Mouse (Mus musculus): ENCODE data around the gene H2-DMb1. TPM values are rescaled to one million over a fixed set of nuclear protein-coding genes. Genes with fewer than 3 reads are reported as not detected.

H2-DMb1 gene
- polyA plus RNA-seq, 1 experiment from 2014 or later, result 3.7 TPM

- Histone ChIP-seq H3K36me3 (ENCODE audit: control insufficient read depth, insufficient read depth, low read length) (no peaks in the 10 kb centered on the region), H3K4me1 (replicated peaks; ENCODE audit: control insufficient read depth, insufficient read depth, low read length) (peaks cover 5% of the 10 kb centered on the region; the same call in 1 of the 2 replicates), H3K4me3 (ENCODE audit: low read length) (no peak overlapping the region), H3K9ac (ENCODE audit: low read length) (no peak overlapping the region), H3K27ac (ENCODE audit: low read length) (no peak overlapping the region), H3K27me3 (ENCODE audit: control insufficient read depth, insufficient read depth, low read depth, low read length) (peaks cover 35% of the 10 kb centered on the region), H3K9me3 (ENCODE audit: control insufficient read depth, low read length) (no peaks in the 10 kb centered on the region), H3K4me2 (ENCODE audit: low read depth, low read length) (no peak overlapping the region)
- no peak for ATAC-seq (ENCODE audit: low read depth)
- WGBS, result 45% methylated on average over 8 of the region's 8 CpGs
These were observed 40.6 kb downstream of the H2-DMb1 start for GRCm38 (mm10) chr17:34193468-34193867.

DNA sequence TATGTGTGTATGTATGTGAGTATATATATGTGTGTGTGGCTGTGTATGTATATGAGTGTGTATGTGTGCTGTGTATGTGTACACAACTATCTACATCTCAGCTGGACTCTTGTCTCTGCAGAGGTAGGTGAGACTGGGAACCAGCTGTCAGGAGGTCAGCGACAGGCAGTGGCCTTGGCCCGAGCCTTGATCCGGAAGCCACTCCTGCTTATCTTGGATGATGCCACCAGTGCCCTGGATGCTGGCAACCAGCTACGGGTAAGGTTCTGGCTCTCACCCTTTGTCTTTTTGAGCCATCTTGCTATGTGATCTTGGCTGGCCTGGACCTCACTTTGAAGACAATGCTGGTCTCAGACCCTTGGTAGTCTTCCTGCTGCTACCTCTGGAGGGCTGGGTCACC is 41.9 kb downstream of the H2-DMb1 start:
- H3K9ac ChIP-seq (ENCODE audit: low read length), result no peak overlapping the region
- H3K4me3 ChIP-seq (ENCODE audit: low read length), result no peak overlapping the region
- H3K4me1 ChIP-seq (replicated peaks; ENCODE audit: control insufficient read depth, insufficient read depth, low read length), result peaks cover 6% of the 10 kb centered on the region; the same call in 1 of the 2 replicates
- H3K27ac ChIP-seq (ENCODE audit: low read length), result no peak overlapping the region
- no peaks in the 10 kb centered on the region for H3K9me3 ChIP-seq (ENCODE audit: control insufficient read depth, low read length)
- no peak overlapping the region for H3K4me2 ChIP-seq (ENCODE audit: low read depth, low read length)
- ATAC-seq (ENCODE audit: low read depth), result no peak
- peaks cover 36% of the 10 kb centered on the region for H3K27me3 ChIP-seq (ENCODE audit: control insufficient read depth, insufficient read depth, low read depth, low read length)
- H3K36me3 ChIP-seq (ENCODE audit: control insufficient read depth, insufficient read depth, low read length), result no peaks in the 10 kb centered on the region
- WGBS, result 85% methylated on average over 4 of the region's 4 CpGs

DNA sequence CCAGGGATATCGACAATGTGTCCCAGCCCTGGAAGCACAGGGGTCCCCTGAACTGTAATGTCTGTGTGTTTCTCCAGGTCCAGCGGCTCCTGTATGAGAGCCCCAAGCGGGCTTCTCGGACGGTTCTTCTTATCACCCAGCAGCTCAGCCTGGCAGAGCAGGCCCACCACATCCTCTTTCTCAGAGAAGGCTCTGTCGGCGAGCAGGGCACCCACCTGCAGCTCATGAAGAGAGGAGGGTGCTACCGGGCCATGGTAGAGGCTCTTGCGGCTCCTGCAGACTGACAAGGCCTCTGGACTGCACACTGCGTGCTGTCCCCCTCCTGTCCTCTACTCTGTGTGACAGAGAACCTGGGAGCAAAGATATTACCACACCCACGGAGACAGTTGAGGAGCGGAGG is 43.6 kb downstream of the H2-DMb1 start:
- Histone ChIP-seq H3K4me2 (ENCODE audit: low read depth, low read length) (no peak overlapping the region), H3K9me3 (ENCODE audit: control insufficient read depth, low read length) (no peaks in the 10 kb centered on the region), H3K27me3 (ENCODE audit: control insufficient read depth, insufficient read depth, low read depth, low read length) (peaks cover 36% of the 10 kb centered on the region), H3K4me1 (replicated peaks; ENCODE audit: control insufficient read depth, insufficient read depth, low read length) (peaks cover 6% of the 10 kb centered on the region; the same call in 1 of the 2 replicates), H3K4me3 (ENCODE audit: low read length) (no peak overlapping the region), H3K36me3 (ENCODE audit: control insufficient read depth, insufficient read depth, low read length) (no peaks in the 10 kb centered on the region), H3K27ac (ENCODE audit: low read length) (no peak overlapping the region), H3K9ac (ENCODE audit: low read length) (no peak overlapping the region)
- WGBS, result 38% methylated on average over 12 of the region's 12 CpGs
- ATAC-seq (ENCODE audit: low read depth), result no peak

DNA sequence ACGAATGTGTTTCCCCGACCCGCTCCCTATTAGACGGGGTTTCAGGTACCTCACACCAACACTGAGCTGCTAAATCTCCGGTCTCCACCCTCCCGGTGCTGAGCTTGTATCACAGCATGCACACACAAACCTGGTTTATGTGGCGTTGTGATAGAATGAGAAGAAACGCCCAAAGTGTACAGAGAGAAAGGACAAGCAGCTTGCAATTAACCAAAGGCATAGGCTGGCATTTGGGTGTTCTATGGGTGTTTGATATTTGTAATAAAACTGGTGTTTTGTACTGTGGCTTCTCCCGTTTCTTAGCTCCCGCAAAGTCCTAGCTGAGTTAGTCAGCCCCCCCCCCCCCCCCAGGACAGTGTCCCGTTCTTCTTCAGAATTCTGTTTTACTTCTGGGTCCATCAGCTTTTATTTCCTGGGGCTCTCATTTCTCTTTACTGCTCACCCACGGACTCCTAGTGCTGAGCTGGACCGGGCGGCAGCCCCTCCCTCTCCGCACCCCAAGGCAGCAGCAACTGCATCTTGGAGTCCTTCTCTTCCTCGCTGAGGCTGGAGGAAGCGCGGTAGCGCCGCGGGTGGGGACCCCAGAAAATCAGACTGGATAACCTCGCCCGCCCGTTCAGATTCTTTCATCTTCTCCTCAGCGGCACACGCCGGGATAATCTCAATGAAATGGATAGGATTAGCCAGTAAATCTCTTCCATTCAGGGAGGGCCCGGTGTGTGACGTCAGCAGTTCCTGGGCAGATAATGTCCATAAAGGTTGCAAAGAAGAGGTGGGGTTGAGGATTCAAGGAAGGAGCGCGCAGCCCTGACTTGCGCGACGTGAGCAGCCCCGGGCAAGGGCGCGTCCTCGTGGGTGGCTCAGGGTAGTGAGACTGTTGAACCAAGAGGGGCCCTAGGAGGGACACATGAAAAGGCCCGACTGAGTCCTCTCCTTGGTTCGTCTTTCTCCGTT is 44.3 kb downstream of the H2-DMb1 start, which contains the start of gene Psmb8:
Psmb8 (plus strand) TSS at position 781 of the 954 bp plus-strand sequence.
- H3K9ac ChIP-seq (ENCODE audit: low read length), result peak within 1 kb of the TSS; percentile 60

GRCm38 (mm10) chr17:34197904-34198520 is 45.1 kb downstream of the H2-DMb1 start:
- Histone ChIP-seq H3K4me1 (replicated peaks; ENCODE audit: control insufficient read depth, insufficient read depth, low read length) (peaks cover 6% of the 10 kb centered on the region; the same call in 1 of the 2 replicates), H3K27me3 (ENCODE audit: control insufficient read depth, insufficient read depth, low read depth, low read length) (peaks cover 31% of the 10 kb centered on the region), H3K27ac (ENCODE audit: low read length) (no peak overlapping the region), H3K4me2 (ENCODE audit: low read depth, low read length) (peak overlapping the region; percentile 79), H3K4me3 (ENCODE audit: low read length) (peak overlapping the region; percentile 59), H3K9me3 (ENCODE audit: control insufficient read depth, low read length) (no peaks in the 10 kb centered on the region), H3K9ac (ENCODE audit: low read length) (peak overlapping the region; percentile 60), H3K36me3 (ENCODE audit: control insufficient read depth, insufficient read depth, low read length) (no peaks in the 10 kb centered on the region)
- ATAC-seq (ENCODE audit: low read depth), result peak; percentile 49
- whole genome bisulfite sequencing, result 3% methylated on average over 32 of the region's 32 CpGs

More for the DNA sequence above, 44.3 kb downstream of the H2-DMb1 start, which contains the start of gene Psmb8:
- H3K36me3 ChIP-seq (ENCODE audit: control insufficient read depth, insufficient read depth, low read length), result no peaks in the 10 kb centered on the region
- 5% methylated on average over 41 of the region's 41 CpGs for WGBS
- H3K9me3 ChIP-seq (ENCODE audit: control insufficient read depth, low read length), result no peaks in the 10 kb centered on the region
- H3K27ac ChIP-seq (ENCODE audit: low read length), result no peak within 1 kb of the TSS
- H3K4me2 ChIP-seq (ENCODE audit: low read depth, low read length), result peak within 1 kb of the TSS; percentile 79
- ATAC-seq (ENCODE audit: low read depth), result peak; percentile 88
- H3K4me3 ChIP-seq (ENCODE audit: low read length), result peak within 1 kb of the TSS; percentile 59
- peaks cover 6% of the 10 kb centered on the region; the same call in 1 of the 2 replicates for H3K4me1 ChIP-seq (replicated peaks; ENCODE audit: control insufficient read depth, insufficient read depth, low read length)
- peaks cover 33% of the 10 kb centered on the region for H3K27me3 ChIP-seq (ENCODE audit: control insufficient read depth, insufficient read depth, low read depth, low read length)

- Histone ChIP-seq H3K36me3 (ENCODE audit: control insufficient read depth, insufficient read depth, low read length) (no peaks in the 10 kb centered on the region), H3K27me3 (ENCODE audit: control insufficient read depth, insufficient read depth, low read depth, low read length) (peaks cover 31% of the 10 kb centered on the region), H3K4me3 (ENCODE audit: low read length) (peak overlapping the region; percentile 59), H3K9ac (ENCODE audit: low read length) (peak overlapping the region; percentile 60), H3K4me2 (ENCODE audit: low read depth, low read length) (peak overlapping the region; percentile 79), H3K27ac (ENCODE audit: low read length) (no peak overlapping the region), H3K4me1 (replicated peaks; ENCODE audit: control insufficient read depth, insufficient read depth, low read length) (peaks cover 6% of the 10 kb centered on the region; the same call in 1 of the 2 replicates), H3K9me3 (ENCODE audit: control insufficient read depth, low read length) (no peaks in the 10 kb centered on the region)
- no peak for ATAC-seq (ENCODE audit: low read depth)
- WGBS, result 6% methylated on average over 11 of the region's 11 CpGs
These were observed 45.6 kb downstream of the H2-DMb1 start for GRCm38 (mm10) chr17:34198521-34198912.

GRCm38 (mm10) chr17:34199050-34199619 is 46.3 kb downstream of the H2-DMb1 start:
- 60% methylated on average over 12 of the region's 12 CpGs for WGBS
- Histone ChIP-seq H3K4me3 (ENCODE audit: low read length) (no peak overlapping the region), H3K27me3 (ENCODE audit: control insufficient read depth, insufficient read depth, low read depth, low read length) (peaks cover 30% of the 10 kb centered on the region), H3K27ac (ENCODE audit: low read length) (no peak overlapping the region), H3K9me3 (ENCODE audit: control insufficient read depth, low read length) (no peaks in the 10 kb centered on the region), H3K9ac (ENCODE audit: low read length) (no peak overlapping the region), H3K4me2 (ENCODE audit: low read depth, low read length) (no peak overlapping the region), H3K36me3 (ENCODE audit: control insufficient read depth, insufficient read depth, low read length) (no peaks in the 10 kb centered on the region), H3K4me1 (replicated peaks; ENCODE audit: control insufficient read depth, insufficient read depth, low read length) (peaks cover 6% of the 10 kb centered on the region; the same call in 1 of the 2 replicates)
- no peak for ATAC-seq (ENCODE audit: low read depth)

GRCm38 (mm10) chr17:34200047-34200446 is 47.2 kb downstream of the H2-DMb1 start:
- Histone ChIP-seq H3K4me2 (ENCODE audit: low read depth, low read length) (no peak overlapping the region), H3K4me1 (replicated peaks; ENCODE audit: control insufficient read depth, insufficient read depth, low read length) (peaks cover 8% of the 10 kb centered on the region), H3K4me3 (ENCODE audit: low read length) (no peak overlapping the region), H3K27ac (ENCODE audit: low read length) (no peak overlapping the region), H3K9me3 (ENCODE audit: control insufficient read depth, low read length) (no peaks in the 10 kb centered on the region), H3K9ac (ENCODE audit: low read length) (no peak overlapping the region), H3K36me3 (ENCODE audit: control insufficient read depth, insufficient read depth, low read length) (no peaks in the 10 kb centered on the region), H3K27me3 (ENCODE audit: control insufficient read depth, insufficient read depth, low read depth, low read length) (peaks cover 24% of the 10 kb centered on the region)
- WGBS, result 83% methylated on average over 10 of the region's 10 CpGs
- no peak for ATAC-seq (ENCODE audit: low read depth)

Data from lung, embryonic 16.5 days (tissue).